Mouse (Mus musculus) neural tube, embryonic 13.5 days (tissue): Measurements from ENCODE around the gene Cycs. TPM values are rescaled to one million over a fixed set of nuclear protein-coding genes. Genes with fewer than 3 reads are reported as not detected.

ENCODE experiments used
- ATAC-seq: fragments of 200-750 bp; cut with Nextera tagmentation; 2 replicates; pipeline ENCODE4 v1.8.0; 2017; ENCODE audit warnings: low read depth, mild to moderate bottlenecking, moderate TSS enrichment, moderate library complexity
- H3K27ac ChIP-seq: fragments of 300-500 bp; sonication (generic); replicated peaks from 2 replicates; pipeline ENCODE4 v1.5.1; 2015; ENCODE audit warnings: moderate library complexity, mild to moderate bottlenecking, inconsistent platforms
- H3K27me3 ChIP-seq: fragments of 300-500 bp; sonication (generic); 2 replicates; pipeline ENCODE4 v1.6.1; 2015; ENCODE audit warnings: mild to moderate bottlenecking, inconsistent platforms
- H3K36me3 ChIP-seq: fragments of 300-500 bp; sonication (generic); 2 replicates; pipeline ENCODE4 v1.6.1; 2015; ENCODE audit warnings: mild to moderate bottlenecking, inconsistent platforms
- H3K4me1 ChIP-seq: fragments of 300-500 bp; sonication (generic); replicated peaks from 2 replicates; pipeline ENCODE4 v1.6.1; 2015; ENCODE audit warnings: inconsistent platforms
- H3K4me2 ChIP-seq: fragments of 300-500 bp; sonication (generic); 2 replicates; pipeline ENCODE4 v1.6.1; 2015; ENCODE audit warnings: inconsistent platforms, mild to moderate bottlenecking, moderate library complexity
- H3K4me3 ChIP-seq: fragments of 300-500 bp; sonication (generic); 2 replicates; pipeline ENCODE4 v1.5.1; 2015; ENCODE audit warnings: mild to moderate bottlenecking, inconsistent platforms
- H3K9ac ChIP-seq: fragments of 300-500 bp; sonication (generic); 2 replicates; pipeline ENCODE4 v1.6.1; 2015; ENCODE audit warnings: moderate library complexity, mild to moderate bottlenecking, inconsistent platforms
- H3K9me3 ChIP-seq: fragments of 300-500 bp; sonication (generic); 2 replicates; pipeline ENCODE4 v1.6.1; 2016; ENCODE audit warnings: inconsistent platforms
- WGBS: fragments of 180-500 bp; shearing (Covaris S2); methylation state at CpG from one replicate; pipeline ENCODE4 v1.1.7; 2015; 5-methylcytosine and 5-hydroxymethylcytosine counted together
- polyA plus RNA-seq: library from polyadenylated mRNA; unstranded; fragments of >200 nt; fragmentation: Nextera tagmentation; extraction: Ambion mirVana; gene quantifications from 2 replicates; pipeline ENCODE4 v1.2.1, GENCODE M21; 2015

The Cycs gene
- polyA plus RNA-seq, 1 experiment from 2014 or later: 87.9 TPM

GRCm38 (mm10) chr6:50536461-50536892, 29.9 kb downstream of the Cycs start:
- WGBS: 9% methylated on average over 7 of the region's 7 CpGs
- H3K27me3 ChIP-seq: no peaks in the 10 kb centered on the region
- no peak overlapping the region for H3K9ac ChIP-seq
- peak; percentile 85 for ATAC-seq
- H3K27ac ChIP-seq: no peak overlapping the region
- no peak overlapping the region for H3K4me3 ChIP-seq
- H3K9me3 ChIP-seq: no peaks in the 10 kb centered on the region
- no peaks in the 10 kb centered on the region for H3K36me3 ChIP-seq
- peaks cover 3% of the 10 kb centered on the region for H3K4me1 ChIP-seq
- H3K4me2 ChIP-seq: no peak overlapping the region

GRCm38 (mm10) chr6:50535346-50535745, 31.0 kb downstream of the Cycs start:
- H3K9me3 ChIP-seq: no peaks in the 10 kb centered on the region
- H3K4me1 ChIP-seq: peaks cover 3% of the 10 kb centered on the region
- 94% methylated on average over 3 of the region's 3 CpGs for WGBS
- no peaks in the 10 kb centered on the region for H3K36me3 ChIP-seq
- no peak for ATAC-seq
- H3K4me3 ChIP-seq: no peak overlapping the region
- H3K4me2 ChIP-seq: no peak overlapping the region
- H3K27ac ChIP-seq: no peak overlapping the region
- H3K27me3 ChIP-seq: no peaks in the 10 kb centered on the region
- no peak overlapping the region for H3K9ac ChIP-seq

- Histone ChIP-seq H3K9ac (no peak overlapping the region), H3K4me3 (no peak overlapping the region)
- ATAC-seq: no peak
Observed at GRCm38 (mm10) chr6:50531920-50532319, 34.4 kb downstream of the Cycs start.

GRCm38 (mm10) chr6:50531003-50531402, 35.3 kb downstream of the Cycs start:
- Histone ChIP-seq H3K4me3 (no peak overlapping the region), H3K4me2 (no peak overlapping the region), H3K9me3 (no peaks in the 10 kb centered on the region), H3K9ac (no peak overlapping the region), H3K4me1 (peaks cover 6% of the 10 kb centered on the region; the same call in 1 of the 2 replicates), H3K27ac (no peak overlapping the region), H3K36me3 (no peaks in the 10 kb centered on the region), H3K27me3 (no peaks in the 10 kb centered on the region)
- no peak for ATAC-seq
- WGBS: 92% methylated on average over 3 of the region's 3 CpGs

More at GRCm38 (mm10) chr6:50531920-50532319, 34.4 kb downstream of the Cycs start:
- Histone ChIP-seq H3K9me3 (no peaks in the 10 kb centered on the region), H3K4me1 (peaks cover 3% of the 10 kb centered on the region), H3K27me3 (no peaks in the 10 kb centered on the region), H3K27ac (no peak overlapping the region), H3K4me2 (no peak overlapping the region), H3K36me3 (no peaks in the 10 kb centered on the region)
- 78% methylated on average over 8 of the region's 8 CpGs for WGBS

- Histone ChIP-seq H3K9ac (no peak overlapping the region), H3K4me2 (no peak overlapping the region), H3K4me3 (no peak overlapping the region), H3K36me3 (no peaks in the 10 kb centered on the region), H3K27ac (no peak overlapping the region), H3K9me3 (no peaks in the 10 kb centered on the region), H3K4me1 (peaks cover 7% of the 10 kb centered on the region; the same call in 1 of the 2 replicates), H3K27me3 (no peaks in the 10 kb centered on the region)
- ATAC-seq: no peak
- 90% methylated on average over 11 of the region's 11 CpGs for WGBS
Observed at GRCm38 (mm10) chr6:50529194-50529593, 37.1 kb downstream of the Cycs start.

- ATAC-seq: no peak
- Histone ChIP-seq H3K27me3 (no peaks in the 10 kb centered on the region), H3K4me2 (no peak overlapping the region), H3K9ac (no peak overlapping the region), H3K9me3 (no peaks in the 10 kb centered on the region), H3K36me3 (no peaks in the 10 kb centered on the region), H3K4me1 (peaks cover 7% of the 10 kb centered on the region; the same call in 1 of the 2 replicates), H3K27ac (no peak overlapping the region), H3K4me3 (no peak overlapping the region)
- 49% methylated on average over 9 of the region's 9 CpGs for WGBS
Observed at GRCm38 (mm10) chr6:50527416-50527815, 38.9 kb downstream of the Cycs start.

GRCm38 (mm10) chr6:50526597-50527024, 39.7 kb downstream of the Cycs start:
- Histone ChIP-seq H3K27ac (no peak overlapping the region), H3K27me3 (no peaks in the 10 kb centered on the region), H3K4me2 (no peak overlapping the region), H3K9ac (no peak overlapping the region), H3K4me1 (peaks cover 7% of the 10 kb centered on the region; the same call in 1 of the 2 replicates), H3K36me3 (no peaks in the 10 kb centered on the region), H3K4me3 (no peak overlapping the region), H3K9me3 (no peaks in the 10 kb centered on the region)
- WGBS: 22% methylated on average over 7 of the region's 7 CpGs
- ATAC-seq: peak; percentile 65

GRCm38 (mm10) chr6:50525846-50526245, 40.5 kb downstream of the Cycs start:
- H3K4me3 ChIP-seq: no peak overlapping the region
- H3K9me3 ChIP-seq: no peaks in the 10 kb centered on the region
- H3K4me2 ChIP-seq: no peak overlapping the region
- peaks cover 7% of the 10 kb centered on the region; the same call in 1 of the 2 replicates for H3K4me1 ChIP-seq
- no peak for ATAC-seq
- no peak overlapping the region for H3K9ac ChIP-seq
- no peaks in the 10 kb centered on the region for H3K27me3 ChIP-seq
- H3K27ac ChIP-seq: no peak overlapping the region
- WGBS: 78% methylated on average over 8 of the region's 8 CpGs
- H3K36me3 ChIP-seq: no peaks in the 10 kb centered on the region

- H3K4me1 ChIP-seq: peaks cover 7% of the 10 kb centered on the region; the same call in 1 of the 2 replicates
- H3K4me3 ChIP-seq: no peak overlapping the region
- no peak overlapping the region for H3K9ac ChIP-seq
- H3K27ac ChIP-seq: no peak overlapping the region
- WGBS: 89% methylated on average over 10 of the region's 10 CpGs
- no peaks in the 10 kb centered on the region for H3K36me3 ChIP-seq
- H3K9me3 ChIP-seq: no peaks in the 10 kb centered on the region
- H3K27me3 ChIP-seq: no peaks in the 10 kb centered on the region
- H3K4me2 ChIP-seq: no peak overlapping the region
- no peak for ATAC-seq
Observed at GRCm38 (mm10) chr6:50524261-50524896, 42.0 kb downstream of the Cycs start.

- Histone ChIP-seq H3K9ac (no peak overlapping the region), H3K27me3 (no peaks in the 10 kb centered on the region), H3K36me3 (no peaks in the 10 kb centered on the region), H3K4me1 (peaks cover 7% of the 10 kb centered on the region; the same call in 1 of the 2 replicates), H3K4me3 (no peak overlapping the region), H3K27ac (no peak overlapping the region), H3K9me3 (no peaks in the 10 kb centered on the region), H3K4me2 (no peak overlapping the region)
- ATAC-seq: no peak
- WGBS: 93% methylated on average over 7 of the region's 7 CpGs
Observed at GRCm38 (mm10) chr6:50522772-50523171, 43.6 kb downstream of the Cycs start.

GRCm38 (mm10) chr6:50521532-50522135, 44.7 kb downstream of the Cycs start:
- no peaks in the 10 kb centered on the region for H3K9me3 ChIP-seq
- 81% methylated on average over 7 of the region's 7 CpGs for WGBS
- peaks cover 7% of the 10 kb centered on the region; the same call in 1 of the 2 replicates for H3K4me1 ChIP-seq
- H3K9ac ChIP-seq: no peak overlapping the region
- H3K4me3 ChIP-seq: no peak overlapping the region
- no peak overlapping the region for H3K4me2 ChIP-seq
- no peaks in the 10 kb centered on the region for H3K36me3 ChIP-seq
- H3K27ac ChIP-seq: no peak overlapping the region
- no peak for ATAC-seq
- H3K27me3 ChIP-seq: no peaks in the 10 kb centered on the region

- ATAC-seq: no peak
- Histone ChIP-seq H3K4me3 (no peak overlapping the region), H3K9ac (no peak overlapping the region), H3K36me3 (no peaks in the 10 kb centered on the region), H3K4me2 (no peak overlapping the region), H3K9me3 (no peaks in the 10 kb centered on the region), H3K27ac (no peak overlapping the region), H3K27me3 (no peaks in the 10 kb centered on the region), H3K4me1 (no peaks in the 10 kb centered on the region)
- WGBS: 91% methylated on average over 5 of the region's 5 CpGs
Observed at GRCm38 (mm10) chr6:50520139-50520538, 46.2 kb downstream of the Cycs start.
